Mouse (Mus musculus) bone marrow macrophage, adult 2 months (primary cell): Measurements from ENCODE around the gene Trim34b.

ENCODE experiments used
- CTCF ChIP-seq: IDR thresholded peaks from 2 replicates; pipeline ENCODE4 v1.5.1; 2012; ENCODE audit warnings: low read depth, mild to moderate bottlenecking, low read length, moderate library complexity
- POLR2A ChIP-seq: IDR thresholded peaks from 2 replicates; pipeline ENCODE4 v1.6.1; 2012; ENCODE audit warnings: mild to moderate bottlenecking, low read depth, low read length, borderline replicate concordance

DNA sequence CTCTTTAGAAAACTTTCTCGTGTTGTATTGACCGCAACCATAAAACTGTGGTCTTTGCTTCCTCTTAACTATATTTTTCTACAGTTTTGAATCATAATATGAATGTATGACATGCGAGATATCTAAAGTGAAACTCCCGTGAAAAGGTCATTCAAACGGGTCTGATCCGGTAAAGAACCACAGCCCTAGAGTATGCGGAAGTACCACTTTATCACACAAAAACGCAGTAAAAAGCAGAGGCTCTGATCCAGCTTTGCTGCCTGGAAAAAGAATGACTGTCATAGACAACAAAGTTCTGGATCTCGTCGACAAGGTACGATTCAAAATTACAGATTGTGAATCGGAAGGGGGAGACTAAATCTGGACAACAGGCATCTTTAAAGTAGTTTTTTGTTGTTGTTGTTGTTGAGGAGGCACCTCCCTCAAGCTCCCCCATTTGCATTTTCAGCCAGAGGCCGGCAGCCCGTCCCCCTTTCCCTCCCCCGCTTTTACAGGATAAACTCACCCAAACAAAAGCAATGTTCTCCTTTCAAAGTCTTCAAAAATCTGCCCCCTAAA, 14.4 kb upstream of the Trim34b start:
- TF ChIP-seq CTCF (no peak), POLR2A (no peak)
